Mouse (Mus musculus) MEL (cell line): ENCODE data around the gene Crbn. TPM values are rescaled to one million over a fixed set of nuclear protein-coding genes. Genes with fewer than 3 reads are reported as not detected.

Experiments
- DNase-seq: peaks from one replicate; pipeline ENCODE4 v3.0.0; 2011; ENCODE audit warnings: low read depth, low spot score
- H3K27ac ChIP-seq: 2 replicates; pipeline ENCODE4 v1.5.1; 2012; ENCODE audit warnings: low read depth, mild to moderate bottlenecking, control low read depth, low read length, moderate library complexity; ENCODE audit not compliant: control insufficient read depth
- H3K27me3 ChIP-seq, 2 experiments: fragments of 150-350 bp in 1 of 2; sonication (generic) in 1 of 2; 2 replicates each; pipeline ENCODE4 v1.6.1; 2012; ENCODE audit warnings: low read length in 2 of 2, mild to moderate bottlenecking in 2 of 2, improper control_type of control experiment in 1 of 2, moderate library complexity in 1 of 2; ENCODE audit not compliant: insufficient read depth in 2 of 2, control insufficient read depth in 1 of 2
- H3K36me3 ChIP-seq, 2 experiments: 2 replicates each; pipeline ENCODE4 v1.6.1; 2012 to 2014; ENCODE audit warnings: low read length in 2 of 2, improper control_type of control experiment in 1 of 2, inconsistent platforms in 1 of 2, mild to moderate bottlenecking in 1 of 2; ENCODE audit not compliant: insufficient read depth in 2 of 2, control insufficient read depth in 1 of 2
- H3K4me1 ChIP-seq, 2 experiments: fragments of 150-350 bp in 1 of 2; sonication (generic) in 1 of 2; 2 replicates each; pipeline ENCODE4 v1.6.1; 2012; ENCODE audit warnings: low read length in 2 of 2, improper control_type of control experiment in 1 of 2, mild to moderate bottlenecking in 1 of 2; ENCODE audit not compliant: insufficient read depth in 2 of 2, control insufficient read depth in 1 of 2
- H3K4me3 ChIP-seq, 2 experiments: fragments of 150-350 bp in 1 of 2; sonication (generic) in 1 of 2; 2 replicates each; pipeline ENCODE4 v1.5.1; 2012; ENCODE audit warnings: low read depth in 2 of 2, low read length in 2 of 2, mild to moderate bottlenecking in 2 of 2, moderate library complexity in 2 of 2, control low read depth in 1 of 2, improper control_type of control experiment in 1 of 2; ENCODE audit not compliant: control insufficient read depth in 1 of 2, insufficient read depth in 1 of 2
- H3K79me2 ChIP-seq: 2 replicates; pipeline ENCODE4 v1.6.1; 2012; ENCODE audit warnings: mild to moderate bottlenecking, low read length, moderate library complexity; ENCODE audit not compliant: control insufficient read depth, poor library complexity, insufficient read depth
- H3K9ac ChIP-seq: 2 replicates; pipeline ENCODE4 v1.6.1; 2012; ENCODE audit warnings: low read depth, mild to moderate bottlenecking, control low read depth, low read length, moderate library complexity; ENCODE audit not compliant: control insufficient read depth, poor library complexity, severe bottlenecking
- H3K9me3 ChIP-seq: fragments of 150-350 bp; sonication (generic); replicated peaks from 2 replicates; pipeline ENCODE4 v1.6.1; 2012; ENCODE audit warnings: mild to moderate bottlenecking, low read length, improper control_type of control experiment, moderate library complexity; ENCODE audit not compliant: insufficient read depth
- CHD1 ChIP-seq: IDR thresholded peaks from 2 replicates; pipeline ENCODE4 v1.6.1; 2012; ENCODE audit warnings: low read depth, mild to moderate bottlenecking, inconsistent platforms, low read length, improper control_type of control experiment
- CHD2 ChIP-seq: IDR thresholded peaks from 2 replicates; pipeline ENCODE4 v1.6.1; 2011; ENCODE audit warnings: low read length, improper control_type of control experiment
- CTCF ChIP-seq, 3 experiments: IDR thresholded peaks in 2 of 3; conservative IDR thresholded peaks in 1 of 3; 2 replicates each; pipeline ENCODE4 v1.5.1; 2011 to 2012; ENCODE audit warnings: low read length in 3 of 3, low read depth in 2 of 3, mild to moderate bottlenecking in 2 of 3, improper control_type of control experiment in 1 of 3, inconsistent platforms in 1 of 3, mixed read lengths in 1 of 3, moderate library complexity in 1 of 3; ENCODE audit not compliant: control insufficient read depth in 1 of 3, insufficient read depth in 1 of 3, poor library complexity in 1 of 3, severe bottlenecking in 1 of 3
- ELF1 ChIP-seq: IDR thresholded peaks from 2 replicates; pipeline ENCODE4 v1.6.1; 2014; ENCODE audit warnings: low read depth, mild to moderate bottlenecking, inconsistent platforms, low read length, improper control_type of control experiment, moderate library complexity
- EP300 ChIP-seq, 2 experiments: IDR thresholded peaks; 2 replicates each; pipeline ENCODE4 v1.6.1; 2011; ENCODE audit warnings: improper control_type of control experiment in 2 of 2, low read length in 2 of 2, low read depth in 1 of 2, mild to moderate bottlenecking in 1 of 2
- ETS1 ChIP-seq: IDR thresholded peaks from 2 replicates; pipeline ENCODE4 v1.6.1; 2012; ENCODE audit warnings: low read depth, mild to moderate bottlenecking, inconsistent platforms, low read length, improper control_type of control experiment, moderate library complexity
- GATA1 ChIP-seq: IDR thresholded peaks from 2 replicates; pipeline ENCODE4 v1.6.1; 2011; ENCODE audit warnings: low read depth, low read length, improper control_type of control experiment
- MAFK ChIP-seq: IDR thresholded peaks from 2 replicates; pipeline ENCODE4 v1.6.1; 2011; ENCODE audit warnings: low read depth, mild to moderate bottlenecking, low read length, improper control_type of control experiment, borderline replicate concordance
- MAX ChIP-seq: IDR thresholded peaks from 2 replicates; pipeline ENCODE4 v1.6.1; 2011; ENCODE audit warnings: low read length, improper control_type of control experiment
- MAZ ChIP-seq: IDR thresholded peaks from 2 replicates; pipeline ENCODE4 v1.6.1; 2012; ENCODE audit warnings: low read depth, mild to moderate bottlenecking, inconsistent platforms, low read length, improper control_type of control experiment
- NRF1 ChIP-seq: IDR thresholded peaks from 2 replicates; pipeline ENCODE4 v1.6.1; 2014; ENCODE audit warnings: low read depth, mild to moderate bottlenecking, inconsistent platforms, low read length, improper control_type of control experiment, moderate library complexity; ENCODE audit not compliant: poor library complexity, insufficient read depth, severe bottlenecking
- POLR2AphosphoS2 ChIP-seq: IDR thresholded peaks from 2 replicates; pipeline ENCODE4 v1.6.1; 2011; ENCODE audit warnings: low read length, improper control_type of control experiment
- RAD21 ChIP-seq: IDR thresholded peaks from 2 replicates; pipeline ENCODE4 v1.6.1; 2011; ENCODE audit warnings: mild to moderate bottlenecking, low read depth, low read length, improper control_type of control experiment
- RCOR1 ChIP-seq: IDR thresholded peaks from 2 replicates; pipeline ENCODE4 v1.6.1; 2012; ENCODE audit warnings: low read depth, mild to moderate bottlenecking, inconsistent platforms, low read length, improper control_type of control experiment
- SMC3 ChIP-seq: IDR thresholded peaks from 2 replicates; pipeline ENCODE4 v1.6.1; 2011; ENCODE audit warnings: low read depth, low read length, improper control_type of control experiment
- TAL1 ChIP-seq: IDR thresholded peaks from 2 replicates; pipeline ENCODE4 v1.6.1; 2012; ENCODE audit warnings: mild to moderate bottlenecking, inconsistent platforms, low read length, moderate library complexity, mixed read lengths
- TCF12 ChIP-seq: IDR thresholded peaks from 2 replicates; pipeline ENCODE4 v1.6.1; 2014; ENCODE audit warnings: low read depth, mild to moderate bottlenecking, inconsistent platforms, low read length, improper control_type of control experiment, moderate library complexity
- polyA plus RNA-seq, 2 experiments: library from polyadenylated mRNA; stranded (reverse) in 1 of 2; unstranded in 1 of 2; fragments of >175 nt in 1 of 2; fragments of >200 nt in 1 of 2; gene quantifications; 2 replicates each; pipeline versions ENCODE4 v1.2.1 to v1.2.4; 2012; ENCODE audit warnings: low replicate concordance in 2 of 2, low read depth in 1 of 2; ENCODE audit not compliant: insufficient read length in 2 of 2, insufficient read depth in 1 of 2, missing spikeins in 1 of 2
- total RNA-seq: library from RNA; depleted of rRNA; stranded (reverse); fragments of 300-350 nt; gene quantifications from 2 replicates; pipeline ENCODE4 v1.2.3, GENCODE M21; 2012

Gene Crbn
- total and polyA plus RNA-seq, 3 experiments, result 17.0 to 21.0 TPM; not detected in 1

GRCm38 (mm10) chr6:106760473-106761218 lies 39.2 kb downstream of the Crbn start (continued):
- TF ChIP-seq CTCF (IDR thresholded peaks at IDR 0.05 in 2 of 3, conservative IDR thresholded peaks at IDR 0.05 in 1 of 3; ENCODE audit: control insufficient read depth in 1 of 3, insufficient read depth in 1 of 3, low read depth in 2 of 3, low read length in 3 of 3, poor library complexity in 1 of 3, severe bottlenecking in 1 of 3), result no peak
- TF ChIP-seq TCF12, result peak; percentile 26; the same call in 1 of the 2 replicates
- TF ChIP-seq NRF1, result no peak
- no peak for TF ChIP-seq POLR2AphosphoS2
- no peak for TF ChIP-seq MAX
- TF ChIP-seq RCOR1, result 0 out of 2 replicates have a peak, but pooled peaks have one; percentile 27
- no peak for TF ChIP-seq RAD21
- TF ChIP-seq EP300 (IDR thresholded peaks at IDR 0.05; ENCODE audit: low read depth in 1 of 2, low read length in 2 of 2), result peak; percentile 53 to 64
- peak; percentile 38 for TF ChIP-seq GATA1
- TF ChIP-seq ELF1, result no peak
- peak; percentile 60; the same call in 1 of the 2 replicates for TF ChIP-seq TAL1
- TF ChIP-seq MAFK, result no peak
- TF ChIP-seq, all 39 proteins: peak for 9

- H3K79me2 ChIP-seq, result no peaks in the 10 kb centered on the region
- H3K9ac ChIP-seq, result no peak overlapping the region
- H3K27me3 ChIP-seq, result no peaks in the 10 kb centered on the region
- H3K36me3 ChIP-seq, result peaks cover 0 to 21% of the 10 kb centered on the region in 2 experiments; a peak in 2 of 4 replicates
- no peak overlapping the region for H3K27ac ChIP-seq
- TF ChIP-seq TCF12, result peak; percentile 30; the same call in 1 of the 2 replicates
- no peak for TF ChIP-seq TAL1
- TF ChIP-seq CHD1, result no peak
- peak; percentile 41; the same call in 1 of the 2 replicates for TF ChIP-seq RCOR1
- peak; percentile 61 for TF ChIP-seq GATA1
- TF ChIP-seq ETS1, result peak; percentile 53; the same call in 1 of the 2 replicates
- TF ChIP-seq MAZ, result no peak
- no peak for TF ChIP-seq CHD2
- peak; percentile 41 to 65; a peak in 2 of 4 replicates for TF ChIP-seq EP300 (IDR thresholded peaks at IDR 0.05; ENCODE audit: low read depth in 1 of 2, low read length in 2 of 2)
- peaks cover 8 to 21% of the 10 kb centered on the region in 2 experiments for H3K4me1 ChIP-seq
- peak; percentile 63 for DNase-seq
- no peak overlapping the region for H3K4me3 ChIP-seq
- H3K9me3 ChIP-seq, result no peaks in the 10 kb centered on the region
These were observed 41.6 kb downstream of the Crbn start for GRCm38 (mm10) chr6:106758299-106758698.

- H3K27ac ChIP-seq, result no peak overlapping the region
These were observed 49.6 kb downstream of the Crbn start for GRCm38 (mm10) chr6:106750291-106750690.

More at GRCm38 (mm10) chr6:106750291-106750690, 49.6 kb downstream of the Crbn start:
- Histone ChIP-seq H3K9ac (no peak overlapping the region), H3K9me3 (no peaks in the 10 kb centered on the region), H3K36me3 (peaks cover 0 to 3% of the 10 kb centered on the region in 2 experiments; a peak in 2 of 4 replicates), H3K4me1 (peaks cover 4 to 14% of the 10 kb centered on the region in 2 experiments; a peak in 3 of 4 replicates)
- TF ChIP-seq SMC3, result no peak
- TF ChIP-seq EP300 (IDR thresholded peaks at IDR 0.05; ENCODE audit: low read depth in 1 of 2, low read length in 2 of 2), result no peak
- TF ChIP-seq, all 39 proteins: peak for 0
- Histone ChIP-seq H3K27me3 (no peaks in the 10 kb centered on the region; a peak in 1 of 4 replicates), H3K4me3 (no peak overlapping the region), H3K79me2 (no peaks in the 10 kb centered on the region)
- DNase-seq, result no peak
